Mouse (Mus musculus): ENCODE measurements around the gene Dennd1a. TPM values are rescaled to one million over a fixed set of nuclear protein-coding genes. Genes with fewer than 3 reads are reported as not detected.

Gene Dennd1a
- polyA plus RNA-seq, 1 experiment from 2014 or later: 16.4 TPM

- H3K9ac ChIP-seq: no peak overlapping the region
- no peaks in the 10 kb centered on the region for H3K9me3 ChIP-seq (replicated peaks)
- no peak for ATAC-seq (ENCODE audit: low FRiP score)
- H3K36me3 ChIP-seq: no peaks in the 10 kb centered on the region
- no peak overlapping the region for H3K27ac ChIP-seq
- no peaks in the 10 kb centered on the region; the same call in 1 of the 2 replicates for H3K4me1 ChIP-seq
- H3K27me3 ChIP-seq: no peaks in the 10 kb centered on the region
- no peak overlapping the region for H3K4me3 ChIP-seq
- H3K4me2 ChIP-seq (replicated peaks): no peak overlapping the region
- 83% methylated on average over 3 of the region's 3 CpGs for WGBS
These were observed 430.2 kb downstream of the Dennd1a start for GRCm38 (mm10) chr2:37856955-37857354.

- H3K36me3 ChIP-seq: no peaks in the 10 kb centered on the region
- WGBS: 55% methylated on average over 2 of the region's 2 CpGs
- ATAC-seq (ENCODE audit: low FRiP score): no peak
These were observed 432.0 kb downstream of the Dennd1a start for GRCm38 (mm10) chr2:37855226-37855625.

GRCm38 (mm10) chr2:37853878-37854435 is 433.2 kb downstream of the Dennd1a start:
- Histone ChIP-seq H3K27me3 (no peaks in the 10 kb centered on the region), H3K9me3 (replicated peaks) (no peaks in the 10 kb centered on the region), H3K4me1 (peaks cover 9% of the 10 kb centered on the region), H3K4me3 (no peak overlapping the region), H3K27ac (no peak overlapping the region), H3K36me3 (no peaks in the 10 kb centered on the region), H3K9ac (no peak overlapping the region), H3K4me2 (replicated peaks) (no peak overlapping the region)
- WGBS: 75% methylated on average over 1 of the region's 1 CpGs
- no peak for ATAC-seq (ENCODE audit: low FRiP score)

More at GRCm38 (mm10) chr2:37855226-37855625, 432.0 kb downstream of the Dennd1a start:
- H3K4me3 ChIP-seq: no peak overlapping the region
- peaks cover 9% of the 10 kb centered on the region for H3K4me1 ChIP-seq
- H3K4me2 ChIP-seq (replicated peaks): no peak overlapping the region
- H3K27ac ChIP-seq: no peak overlapping the region
- no peak overlapping the region for H3K9ac ChIP-seq
- H3K9me3 ChIP-seq (replicated peaks): no peaks in the 10 kb centered on the region
- no peaks in the 10 kb centered on the region for H3K27me3 ChIP-seq

- Histone ChIP-seq H3K27ac (no peak overlapping the region), H3K4me3 (no peak overlapping the region), H3K4me2 (replicated peaks) (no peak overlapping the region), H3K9ac (no peak overlapping the region), H3K4me1 (peaks cover 9% of the 10 kb centered on the region), H3K36me3 (no peaks in the 10 kb centered on the region), H3K27me3 (no peaks in the 10 kb centered on the region), H3K9me3 (replicated peaks) (no peaks in the 10 kb centered on the region)
- ATAC-seq (ENCODE audit: low FRiP score): no peak
- WGBS: 89% methylated on average over 1 of the region's 1 CpGs
These were observed 436.6 kb downstream of the Dennd1a start for GRCm38 (mm10) chr2:37850626-37851025.

- Histone ChIP-seq H3K9me3 (replicated peaks) (no peaks in the 10 kb centered on the region), H3K4me2 (replicated peaks) (no peak overlapping the region), H3K4me3 (no peak overlapping the region), H3K36me3 (no peaks in the 10 kb centered on the region), H3K27me3 (no peaks in the 10 kb centered on the region), H3K9ac (no peak overlapping the region), H3K27ac (no peak overlapping the region), H3K4me1 (peaks cover 9% of the 10 kb centered on the region)
- WGBS: 81% methylated on average over 3 of the region's 3 CpGs
- ATAC-seq (ENCODE audit: low FRiP score): no peak
These were observed 437.8 kb downstream of the Dennd1a start for GRCm38 (mm10) chr2:37849357-37849756.

- Histone ChIP-seq H3K27me3 (no peaks in the 10 kb centered on the region), H3K9ac (no peak overlapping the region), H3K4me1 (peaks cover 18% of the 10 kb centered on the region), H3K4me2 (replicated peaks) (no peak overlapping the region), H3K36me3 (no peaks in the 10 kb centered on the region), H3K4me3 (no peak overlapping the region), H3K9me3 (replicated peaks) (no peaks in the 10 kb centered on the region), H3K27ac (peak overlapping the region; percentile 70)
- WGBS: 26% methylated on average over 4 of the region's 4 CpGs
- peak; percentile 52 for ATAC-seq (ENCODE audit: low FRiP score)
These were observed 444.5 kb downstream of the Dennd1a start for GRCm38 (mm10) chr2:37842719-37843118.

GRCm38 (mm10) chr2:37842151-37842569 is 445.0 kb downstream of the Dennd1a start:
- Histone ChIP-seq H3K27me3 (no peaks in the 10 kb centered on the region), H3K9ac (no peak overlapping the region), H3K4me1 (peaks cover 18% of the 10 kb centered on the region), H3K9me3 (replicated peaks) (no peaks in the 10 kb centered on the region), H3K4me2 (replicated peaks) (no peak overlapping the region), H3K4me3 (no peak overlapping the region), H3K27ac (peak overlapping the region; percentile 70), H3K36me3 (no peaks in the 10 kb centered on the region)
- 5% methylated on average over 7 of the region's 7 CpGs for WGBS
- ATAC-seq (ENCODE audit: low FRiP score): peak; percentile 90

GRCm38 (mm10) chr2:37839922-37840321 is 447.3 kb downstream of the Dennd1a start:
- Histone ChIP-seq H3K36me3 (no peaks in the 10 kb centered on the region), H3K27ac (no peak overlapping the region), H3K9me3 (replicated peaks) (no peaks in the 10 kb centered on the region), H3K4me1 (peaks cover 18% of the 10 kb centered on the region), H3K9ac (no peak overlapping the region), H3K4me3 (no peak overlapping the region), H3K4me2 (replicated peaks) (no peak overlapping the region), H3K27me3 (no peaks in the 10 kb centered on the region)
- no peak for ATAC-seq (ENCODE audit: low FRiP score)

- 83% methylated on average over 7 of the region's 7 CpGs for WGBS
These were observed 448.8 kb downstream of the Dennd1a start for GRCm38 (mm10) chr2:37838202-37838984.

GRCm38 (mm10) chr2:37837542-37837941 is 449.6 kb downstream of the Dennd1a start:
- H3K9ac ChIP-seq: no peak overlapping the region
- peaks cover 8% of the 10 kb centered on the region for H3K4me1 ChIP-seq
- no peaks in the 10 kb centered on the region for H3K9me3 ChIP-seq (replicated peaks)
- no peak overlapping the region for H3K27ac ChIP-seq
- H3K27me3 ChIP-seq: no peaks in the 10 kb centered on the region
- 99% methylated on average over 3 of the region's 3 CpGs for WGBS
- no peaks in the 10 kb centered on the region for H3K36me3 ChIP-seq
- ATAC-seq (ENCODE audit: low FRiP score): no peak
- H3K4me3 ChIP-seq: no peak overlapping the region
- no peak overlapping the region for H3K4me2 ChIP-seq (replicated peaks)

More at GRCm38 (mm10) chr2:37838202-37838984, 448.8 kb downstream of the Dennd1a start:
- Histone ChIP-seq H3K4me1 (peaks cover 16% of the 10 kb centered on the region), H3K9ac (no peak overlapping the region), H3K36me3 (no peaks in the 10 kb centered on the region), H3K27me3 (no peaks in the 10 kb centered on the region), H3K9me3 (replicated peaks) (no peaks in the 10 kb centered on the region), H3K4me2 (replicated peaks) (no peak overlapping the region), H3K4me3 (no peak overlapping the region), H3K27ac (no peak overlapping the region)
- no peak for ATAC-seq (ENCODE audit: low FRiP score)

- H3K36me3 ChIP-seq: no peaks in the 10 kb centered on the region
- no peak overlapping the region for H3K4me3 ChIP-seq
- 97% methylated on average over 3 of the region's 3 CpGs for WGBS
- H3K4me1 ChIP-seq: peaks cover 2% of the 10 kb centered on the region; the same call in 1 of the 2 replicates
- H3K9me3 ChIP-seq (replicated peaks): no peaks in the 10 kb centered on the region
- H3K9ac ChIP-seq: no peak overlapping the region
- no peak for ATAC-seq (ENCODE audit: low FRiP score)
- no peak overlapping the region for H3K27ac ChIP-seq
- no peaks in the 10 kb centered on the region for H3K27me3 ChIP-seq
- no peak overlapping the region for H3K4me2 ChIP-seq (replicated peaks)
These were observed 450.3 kb downstream of the Dennd1a start for GRCm38 (mm10) chr2:37836926-37837325.

GRCm38 (mm10) chr2:37832253-37832652 is 454.9 kb downstream of the Dennd1a start:
- no peak for ATAC-seq (ENCODE audit: low FRiP score)
- 78% methylated on average over 10 of the region's 10 CpGs for WGBS

More at GRCm38 (mm10) chr2:37832253-37832652, 454.9 kb downstream of the Dennd1a start:
- Histone ChIP-seq H3K27ac (no peak overlapping the region), H3K4me2 (replicated peaks) (no peak overlapping the region), H3K9ac (no peak overlapping the region), H3K9me3 (replicated peaks) (no peaks in the 10 kb centered on the region), H3K4me3 (no peak overlapping the region), H3K27me3 (no peaks in the 10 kb centered on the region), H3K36me3 (no peaks in the 10 kb centered on the region), H3K4me1 (peaks cover 20% of the 10 kb centered on the region)
